Mouse (Mus musculus) thymus, postnatal 0 days (tissue): Measurements from ENCODE around the gene Boc. TPM values are rescaled to one million over a fixed set of nuclear protein-coding genes. Genes with fewer than 3 reads are reported as not detected.

Source experiments
- microRNA-seq: library from miRNA; unstranded; fragments of <30 nt; microRNA quantifications from one replicate; pipeline ENCODE4, GENCODE M21; 2016; ENCODE audit warnings: borderline number of aligned reads
- polyA plus RNA-seq: library from polyadenylated mRNA; unstranded; fragments of >200 nt; fragmentation: Nextera tagmentation; extraction: Ambion mirVana; gene quantifications from 2 replicates; pipeline ENCODE4 v1.2.1, GENCODE M21; 2015

The Boc gene
- polyA plus RNA-seq, 1 experiment from 2014 or later, result 4.4 TPM

Small RNA genes lying within 50 kb of the gene (microRNA-seq; reads per million reads assigned to microRNA genes)
- 4.2 reads per million, percentile 3 among the genes with 10 or more reads in this experiment for gene Mir3081

Other genes starting within 250 kb of the Boc start
- gene Sidt1, start 225.7 kb downstream of the Boc start, polyA plus RNA-seq, result 2.9 and 3.6 TPM in 2 replicates
- 16.5 and 16.9 TPM in 2 replicates for gene Spice1, start 211.8 kb downstream of the Boc start, polyA plus RNA-seq
- gene Cfap44, start 164.1 kb downstream of the Boc start, polyA plus RNA-seq, result 0.16 and 0.22 TPM in 2 replicates
- 4.8 and 5.8 TPM in 2 replicates for gene Nepro, start 165.4 kb upstream of the Boc start, polyA plus RNA-seq
- gene Gtpbp8, start 187.5 kb upstream of the Boc start, polyA plus RNA-seq, result 26.8 and 28.0 TPM in 2 replicates
- 1.8 and 2.7 TPM in 2 replicates for gene Cd200r1, start 206.8 kb upstream of the Boc start, polyA plus RNA-seq